Mouse (Mus musculus) right cerebral cortex, postnatal 25 days (tissue): ENCODE measurements around the gene Wars2.

Experiments used
- DNase-seq: peaks from one replicate; pipeline ENCODE4 v3.0.0; 2022

Wars2 gene

DNA sequence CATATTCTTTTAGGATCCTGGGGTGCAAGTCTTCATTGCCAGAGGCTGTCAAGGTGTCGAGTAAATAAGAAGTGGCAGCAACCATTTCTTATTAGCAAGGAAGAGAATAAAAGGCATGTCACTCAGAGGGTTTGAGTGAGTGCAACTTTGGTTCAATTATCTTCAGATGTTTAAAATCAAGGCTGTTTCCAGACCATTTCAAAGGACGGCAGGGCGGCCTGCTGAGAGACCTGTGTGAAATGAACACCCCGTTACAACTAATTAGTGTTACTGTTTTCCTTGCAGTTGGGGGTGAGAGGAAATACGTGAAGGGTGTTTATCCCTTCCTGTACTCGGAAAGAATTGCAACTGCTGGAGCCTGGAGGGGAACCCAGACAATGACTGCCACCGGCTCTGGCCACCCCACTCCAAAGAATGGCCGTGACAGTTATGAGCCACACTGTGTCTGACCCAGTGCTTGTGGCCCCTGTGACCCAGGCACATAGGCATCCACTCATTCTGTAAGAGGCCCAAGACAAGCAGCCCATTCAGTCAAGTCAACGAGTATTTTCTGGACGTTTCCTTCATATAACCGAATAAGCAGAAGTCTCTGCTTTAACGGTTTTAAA is 137.2 kb downstream of the Wars2 start:
- DNase-seq: no peak

GRCm38 (mm10) chr3:99279718-99280117 is 138.8 kb downstream of the Wars2 start:
- DNase-seq: no peak

DNA sequence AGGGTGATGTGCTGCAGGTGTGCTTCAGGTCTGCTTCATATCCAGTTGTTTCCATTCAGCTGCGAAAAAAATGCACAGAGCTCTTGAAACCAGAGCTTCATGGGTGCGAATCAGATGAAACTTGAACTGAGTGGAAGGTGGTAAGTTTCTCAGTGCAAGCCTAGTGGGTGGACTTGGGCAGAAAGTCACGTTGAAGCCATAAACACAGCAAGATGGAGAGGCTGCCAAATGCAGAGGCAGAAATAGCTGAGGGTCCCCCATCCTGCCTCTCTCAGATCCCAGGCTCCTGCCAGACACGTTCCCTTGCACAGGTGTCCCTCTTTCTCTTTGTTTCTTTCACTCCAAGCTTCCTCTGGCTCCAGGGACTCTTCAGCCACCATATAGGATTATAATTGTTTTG is 140.6 kb downstream of the Wars2 start:
- no peak for DNase-seq

- no peak for DNase-seq
Observed at GRCm38 (mm10) chr3:99288302-99288701, 147.4 kb downstream of the Wars2 start.
